Comparison of ENCODE assay signal across 12 mouse cellular contexts in genomic region chr9:73223111-73223510, GRCm38 (mm10).
DNase-seq lines count a peak whose midpoint lies in the region.
"Had no signal": no experiment of that assay in that cellular context is flagged by ENCODE, and none has a peak within 500 bp of the region (broad histone marks: within the 10 kb centered on the region; RNA-seq: fewer than 3 reads in every experiment).

No protein-coding gene starts in this region.

- peak; percentile 55 to 76 for DNase-seq in adrenal gland, adult (ENCODE audit: inconsistent age in 2 of 2, low spot score in 1 of 2)
- DNase-seq in adrenal gland, postnatal 4 days (ENCODE audit: low spot score in 2 of 2), result no peak
- DNase-seq in adrenal gland, adult 2 months, result peak; percentile 52
- DNase-seq in adrenal gland, postnatal 14 days, result peak; percentile 51
- no peak for DNase-seq in cerebellum, adult 18-20 months
- DNase-seq in spleen, postnatal 4 days (ENCODE audit: low spot score in 2 of 2), result no peak
- DNase-seq: cerebellum, adult 11 months; cerebellum, adult 9-10 months; cerebellum, postnatal 14 days; gastrocnemius, postnatal 25 days; heart, adult 2 months; kidney, adult 2 months had no signal

Comparison
In these comparisons a context has a peak if more than half of its experiments do, and no peak if none do; other contexts are left out.
1. DNase-seq: peak in adrenal gland, adult (2 of 2), adrenal gland, adult 2 months (single experiment) and adrenal gland, postnatal 14 days (single experiment); none in adrenal gland, postnatal 4 days (0 of 2), cerebellum, adult 18-20 months (0 of 2) and spleen, postnatal 4 days (0 of 2).